Mouse (Mus musculus) heart, postnatal 25 days (tissue): Measurements from ENCODE around the gene Orai3. TPM values are rescaled to one million over a fixed set of nuclear protein-coding genes. Genes with fewer than 3 reads are reported as not detected.

ENCODE experiments used
- DNase-seq: peaks from one replicate; pipeline ENCODE4 v3.0.0; 2022; ENCODE audit warnings: low spot score
- intact Hi-C: fragments of 180-260 bp; cut with DNase I; formaldehyde crosslinking; loops from one replicate; pipeline ENCODE4 v1.15.1; 2025
- total RNA-seq, 2 experiments: library from RNA; stranded (reverse); gene quantifications; 2 replicates each; pipeline ENCODE4 v1.2.3; 2021

Gene Orai3
- total RNA-seq, 2 experiments from 2014 or later: 16.5 to 19.4 TPM

DNA sequence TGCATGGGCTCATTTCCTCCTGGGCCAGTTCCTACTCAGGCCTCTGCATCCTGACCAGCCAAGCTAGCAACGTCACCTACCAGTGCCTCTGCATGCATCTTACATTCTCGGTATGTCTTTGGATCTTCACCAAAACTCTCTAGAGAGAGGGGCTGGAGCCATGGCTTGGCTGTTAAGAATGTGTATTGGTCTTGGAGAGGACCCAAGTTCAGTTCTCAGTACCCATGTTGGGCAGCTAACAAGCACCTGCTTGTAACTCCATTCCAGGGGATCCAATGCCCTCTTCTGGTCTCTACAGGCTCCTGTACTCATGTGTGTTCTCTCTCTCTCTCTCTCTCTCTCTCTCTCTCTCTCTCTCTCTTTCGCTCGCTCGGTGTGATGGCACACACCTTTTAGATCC lies 48.2 kb downstream of the Orai3 start:
- intact Hi-C loops: no loop called here
- no peak for DNase-seq

- intact Hi-C loops: no loop called here
- DNase-seq: no peak
Measured at GRCm38 (mm10) chr7:127820836-127821509, 51.4 kb downstream of the Orai3 start.

DNA sequence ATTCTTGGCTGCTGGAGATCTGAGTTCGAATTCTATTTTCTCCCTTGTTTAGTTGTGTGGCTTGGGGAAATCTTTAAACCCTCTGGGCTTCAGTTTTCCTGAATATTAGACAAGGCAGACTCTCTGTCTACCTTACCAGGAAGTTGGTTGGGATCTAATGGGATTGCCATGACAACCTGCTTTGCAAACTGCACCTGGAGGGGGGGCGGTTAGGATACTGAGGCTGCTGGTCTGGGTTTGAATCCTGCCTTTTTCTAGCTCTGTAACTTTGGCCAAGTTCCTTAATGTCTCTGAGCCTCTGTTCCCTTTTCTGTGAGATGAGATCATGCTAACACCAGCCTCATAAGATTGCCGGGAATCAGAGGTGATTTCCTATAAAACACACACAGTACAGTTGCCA lies 52.9 kb downstream of the Orai3 start:
- no peak for DNase-seq
- intact Hi-C loops: no loop called here

GRCm38 (mm10) chr7:127823236-127824171 lies 53.9 kb downstream of the Orai3 start:
- intact Hi-C loops: no loop called here
- DNase-seq: no peak

GRCm38 (mm10) chr7:127824176-127824871 lies 54.7 kb downstream of the Orai3 start, which contains the start of the genes Stx4a and Stx1b:
Gene Stx4a, plus strand, starts transcription at chr7:127824294.
Gene Stx1b, minus strand, starts transcription at chr7:127824549.
- no peak for DNase-seq
- intact Hi-C loops: no loop called here

Other genes starting within 250 kb of the Orai3 start
- not detected for gene Tmem265, start 208.4 kb upstream of the Orai3 start, total RNA-seq
- gene Phkg2, start 196.5 kb upstream of the Orai3 start, total RNA-seq: 10 to 100 TPM; 15.6 to 18.9 TPM
- gene Ccdc189, start 181.2 kb upstream of the Orai3 start, total RNA-seq: 10 to 100 TPM; 11.3 to 11.4 TPM
- 10 to 100 TPM; 37.8 to 44.8 TPM for gene Rnf40, start 181.0 kb upstream of the Orai3 start, total RNA-seq
- 10 to 100 TPM; 22.2 to 25.5 TPM for gene Zfp629, start 154.0 kb upstream of the Orai3 start, total RNA-seq
- 10 to 100 TPM; 36.6 to 41.5 TPM for gene Bcl7c, start 60.9 kb upstream of the Orai3 start, total RNA-seq
- 1 to 10 TPM; 7.1 to 9.3 TPM for gene Ctf1, start 57.1 kb upstream of the Orai3 start, total RNA-seq
- not detected for gene Ctf2, start 37.6 kb upstream of the Orai3 start, total RNA-seq
- gene Fbxl19, start 25.3 kb upstream of the Orai3 start, total RNA-seq: 1 to 10 TPM; 3.0 to 4.2 TPM
- 10 to 100 TPM; 18.8 to 21.1 TPM for gene Setd1a, start 6.9 kb downstream of the Orai3 start, total RNA-seq
- gene Gm49388, start 15.8 kb downstream of the Orai3 start, total RNA-seq: 1 to 10 TPM; 2.0 to 3.6 TPM
- gene Hsd3b7, start 30.8 kb downstream of the Orai3 start, total RNA-seq: 10 to 100 TPM; 15.4 to 16.0 TPM
- 10 to 100 TPM; 61.4 to 68.7 TPM for gene Stx4a, start 54.5 kb downstream of the Orai3 start, total RNA-seq
- under 1 TPM; 0.39 to 0.42 TPM for gene Stx1b, start 54.7 kb downstream of the Orai3 start, total RNA-seq
- 10 to 100 TPM; 17.2 to 18.4 TPM for gene Zfp646, start 106.4 kb downstream of the Orai3 start, total RNA-seq
- 1 to 10 TPM; 3.4 to 4.7 TPM for gene Zfp668, start 107.0 kb downstream of the Orai3 start, total RNA-seq
- 1 to 10 TPM in 1 of 2 experiments, under 1 TPM in 1; 0.99 to 1.3 TPM for gene Prss53, start 121.2 kb downstream of the Orai3 start, total RNA-seq
- not detected for gene Gm21974, start 125.6 kb downstream of the Orai3 start, total RNA-seq
- 10 to 100 TPM; 15.2 to 22.0 TPM for gene Vkorc1, start 125.8 kb downstream of the Orai3 start, total RNA-seq
- gene Bckdk, start 134.3 kb downstream of the Orai3 start, total RNA-seq: 100 to 1,000 TPM in 1 of 2 experiments, 10 to 100 TPM in 1; 98.8 to 104 TPM
- 10 to 100 TPM; 12.3 to 13.5 TPM for gene Kat8, start 142.7 kb downstream of the Orai3 start, total RNA-seq
- gene Prss8, start 160.3 kb downstream of the Orai3 start, total RNA-seq: not detected
- 1 to 10 TPM; 7.5 to 8.1 TPM for gene Prss36, start 176.9 kb downstream of the Orai3 start, total RNA-seq
- gene Fus, start 197.6 kb downstream of the Orai3 start, total RNA-seq: 100 to 1,000 TPM; 139 to 171 TPM
- 10 to 100 TPM; 10.3 to 10.9 TPM for gene Pycard, start 224.1 kb downstream of the Orai3 start, total RNA-seq
- gene Trim72, start 234.1 kb downstream of the Orai3 start, total RNA-seq: 100 to 1,000 TPM; 301 to 325 TPM